Mouse (Mus musculus) olfactory bulb, adult 2 months (tissue): ENCODE data around the gene Ldhb.

Experiments
- CTCF ChIP-seq: fragments of 200-500 bp; IDR thresholded peaks from 2 replicates; pipeline ENCODE4 v1.5.1; 2012; ENCODE audit warnings: low read depth, mild to moderate bottlenecking, low read length, moderate library complexity; ENCODE audit not compliant: insufficient read depth
- POLR2A ChIP-seq: fragments of 200-500 bp; IDR thresholded peaks from 2 replicates; pipeline ENCODE4 v1.6.1; 2012; ENCODE audit warnings: mild to moderate bottlenecking, low read depth, low read length, moderate library complexity; ENCODE audit not compliant: insufficient read depth

GRCm38 (mm10) chr6:142477239-142477638 lies 30.5 kb downstream of the Ldhb start:
- no peak for TF ChIP-seq CTCF
- TF ChIP-seq POLR2A: no peak
